Mouse (Mus musculus) embryonic facial prominence, embryonic 11.5 days (tissue): ENCODE data around the gene B4galnt1. TPM values are rescaled to one million over a fixed set of nuclear protein-coding genes. Genes with fewer than 3 reads are reported as not detected.

ENCODE experiments used
- ATAC-seq: fragments of 200-750 bp; cut with Nextera tagmentation; replicated peaks from 2 replicates; pipeline ENCODE4 v1.8.0; 2017; ENCODE audit warnings: low read depth; ENCODE audit not compliant: insufficient number of reproducible peaks, low FRiP score, low TSS enrichment
- DNase-seq: peaks from one replicate; pipeline ENCODE4 v3.0.0-alpha.2; 2015; ENCODE audit warnings: low spot score
- H3K27ac ChIP-seq: fragments of 300-500 bp; sonication (generic); replicated peaks from 2 replicates; pipeline ENCODE4 v1.5.1; 2014; ENCODE audit warnings: mild to moderate bottlenecking, low read depth, low read length, control low read depth
- H3K27me3 ChIP-seq: fragments of 300-500 bp; sonication (generic); 2 replicates; pipeline ENCODE4 v1.6.1; 2014; ENCODE audit warnings: mild to moderate bottlenecking, low read length, moderate library complexity, mixed read lengths; ENCODE audit not compliant: control insufficient read depth, insufficient read depth
- H3K36me3 ChIP-seq: fragments of 300-500 bp; sonication (generic); replicated peaks from 2 replicates; pipeline ENCODE4 v1.6.1; 2014; ENCODE audit warnings: low read depth, mild to moderate bottlenecking, low read length, moderate library complexity, mixed read lengths; ENCODE audit not compliant: control insufficient read depth, insufficient read depth
- H3K4me1 ChIP-seq: fragments of 300-500 bp; sonication (generic); 2 replicates; pipeline ENCODE4 v1.6.1; 2014; ENCODE audit warnings: low read length, mixed read lengths; ENCODE audit not compliant: control insufficient read depth, insufficient read depth
- H3K4me2 ChIP-seq: fragments of 300-500 bp; sonication (generic); 2 replicates; pipeline ENCODE4 v1.6.1; 2014; ENCODE audit warnings: low read depth, mild to moderate bottlenecking, control low read depth, low read length, moderate library complexity
- H3K4me3 ChIP-seq: fragments of 300-500 bp; sonication (generic); 2 replicates; pipeline ENCODE4 v1.5.1; 2014; ENCODE audit warnings: low read depth, low read length, control low read depth
- H3K9ac ChIP-seq: fragments of 300-500 bp; sonication (generic); replicated peaks from 2 replicates; pipeline ENCODE4 v1.6.1; 2014; ENCODE audit warnings: mild to moderate bottlenecking, control low read depth, low read length
- H3K9me3 ChIP-seq: fragments of 300-500 bp; sonication (generic); replicated peaks from 2 replicates; pipeline ENCODE4 v1.6.1; 2016; ENCODE audit warnings: mild to moderate bottlenecking, low read length, inconsistent platforms, mixed read lengths; ENCODE audit not compliant: control insufficient read depth
- WGBS: fragments of 180-500 bp; shearing (Covaris S2); extraction: QIAGEN DNeasy Blood & Tissue Kit; methylation state at CpG from one replicate; pipeline ENCODE4 v1.1.7; 2014; 5-methylcytosine and 5-hydroxymethylcytosine counted together
- polyA plus RNA-seq: library from polyadenylated mRNA; unstranded; fragments of >200 nt; fragmentation: Nextera tagmentation; extraction: Ambion mirVana; gene quantifications from 2 replicates; pipeline ENCODE4 v1.2.1, GENCODE M21; 2014

Gene B4galnt1
- 4.9 and 5.2 TPM in 2 replicates for polyA plus RNA-seq

DNA sequence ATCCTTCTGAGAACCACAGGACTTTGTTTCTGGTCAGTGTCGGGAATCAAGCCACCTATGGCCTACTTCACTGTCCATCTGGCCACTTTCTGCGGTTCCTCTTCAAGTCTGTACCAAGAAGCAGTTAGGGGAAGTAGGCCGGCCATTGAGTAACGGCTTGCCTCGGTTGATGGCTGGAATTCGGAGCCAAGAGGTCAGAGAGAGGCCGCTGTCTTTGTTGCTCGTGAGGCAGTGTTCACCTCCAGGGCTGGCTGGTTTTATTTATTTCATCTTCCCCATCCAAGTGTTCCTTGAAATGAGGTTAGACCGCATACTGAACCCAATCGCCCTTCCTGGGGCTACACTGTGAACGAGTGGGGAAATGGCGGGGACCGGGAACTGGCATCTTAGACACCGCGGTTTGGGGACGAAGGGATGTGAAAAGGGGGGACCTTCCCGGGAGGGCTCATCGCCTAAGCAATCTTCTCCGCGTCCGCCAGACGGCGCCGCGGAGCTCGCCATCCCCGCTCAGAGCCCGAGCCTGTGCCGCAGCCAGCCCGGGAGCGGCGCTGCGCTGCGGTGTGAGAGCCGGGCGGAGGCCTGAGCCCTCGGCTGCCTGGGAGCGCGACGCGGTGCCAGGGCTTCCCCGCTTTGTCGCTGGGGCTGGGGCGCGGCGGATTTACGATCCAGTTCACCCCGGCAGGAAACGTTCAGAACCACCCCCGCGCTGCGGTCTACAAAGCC is at the start of gene B4galnt1:
TSS of gene B4galnt1 (plus strand) at position 595 of the 723 bp plus-strand sequence.
- DNase-seq (peak; percentile 90), ATAC-seq (peak; percentile 87)
- Histone ChIP-seq H3K27me3 (peaks cover 40% of the 10 kb centered on the region), H3K4me2 (peak within 1 kb of the TSS; percentile 100), H3K4me3 (peak within 1 kb of the TSS; percentile 55), H3K27ac (no peak within 1 kb of the TSS), H3K36me3 (no peaks in the 10 kb centered on the region), H3K4me1 (no peaks in the 10 kb centered on the region; the same call in 1 of the 2 replicates), H3K9ac (peak within 1 kb of the TSS; percentile 72), H3K9me3 (no peaks in the 10 kb centered on the region)
- 2% methylated on average over 52 of the region's 52 CpGs for WGBS

DNA sequence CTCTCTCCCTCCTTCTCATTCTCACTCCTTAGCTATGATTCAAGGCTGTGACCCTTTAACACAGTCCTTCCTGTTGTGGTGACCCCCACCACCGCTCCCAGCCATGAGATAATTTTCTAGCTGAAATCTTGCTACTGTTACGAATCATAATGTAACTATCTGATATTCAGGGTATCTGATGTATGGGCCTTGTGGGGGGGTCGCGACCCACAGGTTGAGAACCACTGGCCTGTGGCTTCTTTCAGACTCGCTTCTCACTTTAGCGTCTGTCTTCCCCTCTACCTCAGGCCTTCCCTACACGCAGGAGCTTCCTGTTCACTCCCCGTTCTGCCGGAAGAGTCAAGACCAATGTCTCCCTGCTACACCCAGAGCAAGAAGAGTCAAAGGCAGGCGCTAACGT is 46.6 kb upstream of the B4galnt1 start:
- 90% methylated on average over 11 of the region's 11 CpGs for WGBS
- Histone ChIP-seq H3K36me3 (peaks cover 8% of the 10 kb centered on the region), H3K4me2 (no peak overlapping the region), H3K9ac (no peak overlapping the region), H3K27me3 (no peaks in the 10 kb centered on the region), H3K4me1 (no peaks in the 10 kb centered on the region), H3K9me3 (no peaks in the 10 kb centered on the region), H3K27ac (no peak overlapping the region), H3K4me3 (no peak overlapping the region)
- ATAC-seq (no peak), DNase-seq (no peak)

DNA sequence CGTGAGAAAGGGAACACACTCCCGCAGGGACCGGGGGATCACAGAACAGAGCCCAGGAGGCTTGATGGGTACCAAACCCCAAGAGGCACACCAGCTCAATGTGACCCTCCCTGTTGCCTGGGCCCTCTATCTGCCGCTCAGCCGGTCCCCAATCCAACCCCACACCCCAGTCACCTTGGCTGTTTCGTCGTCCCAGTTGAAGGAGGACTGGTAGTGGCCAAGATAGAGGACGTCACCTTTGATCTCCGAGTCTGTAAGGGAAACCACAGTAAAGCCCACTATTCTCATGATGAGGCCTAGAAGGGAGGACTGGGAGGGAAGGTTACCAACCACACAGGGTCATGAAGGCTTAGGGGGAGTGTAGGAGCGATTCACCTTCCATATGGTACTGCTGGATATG is 45.8 kb upstream of the B4galnt1 start:
- no peak for DNase-seq
- Histone ChIP-seq H3K4me2 (no peak overlapping the region), H3K27me3 (no peaks in the 10 kb centered on the region), H3K9ac (no peak overlapping the region), H3K4me1 (no peaks in the 10 kb centered on the region), H3K36me3 (peaks cover 8% of the 10 kb centered on the region), H3K9me3 (no peaks in the 10 kb centered on the region), H3K4me3 (no peak overlapping the region), H3K27ac (no peak overlapping the region)
- no peak for ATAC-seq
- WGBS = 94% methylated on average over 10 of the region's 10 CpGs

DNA sequence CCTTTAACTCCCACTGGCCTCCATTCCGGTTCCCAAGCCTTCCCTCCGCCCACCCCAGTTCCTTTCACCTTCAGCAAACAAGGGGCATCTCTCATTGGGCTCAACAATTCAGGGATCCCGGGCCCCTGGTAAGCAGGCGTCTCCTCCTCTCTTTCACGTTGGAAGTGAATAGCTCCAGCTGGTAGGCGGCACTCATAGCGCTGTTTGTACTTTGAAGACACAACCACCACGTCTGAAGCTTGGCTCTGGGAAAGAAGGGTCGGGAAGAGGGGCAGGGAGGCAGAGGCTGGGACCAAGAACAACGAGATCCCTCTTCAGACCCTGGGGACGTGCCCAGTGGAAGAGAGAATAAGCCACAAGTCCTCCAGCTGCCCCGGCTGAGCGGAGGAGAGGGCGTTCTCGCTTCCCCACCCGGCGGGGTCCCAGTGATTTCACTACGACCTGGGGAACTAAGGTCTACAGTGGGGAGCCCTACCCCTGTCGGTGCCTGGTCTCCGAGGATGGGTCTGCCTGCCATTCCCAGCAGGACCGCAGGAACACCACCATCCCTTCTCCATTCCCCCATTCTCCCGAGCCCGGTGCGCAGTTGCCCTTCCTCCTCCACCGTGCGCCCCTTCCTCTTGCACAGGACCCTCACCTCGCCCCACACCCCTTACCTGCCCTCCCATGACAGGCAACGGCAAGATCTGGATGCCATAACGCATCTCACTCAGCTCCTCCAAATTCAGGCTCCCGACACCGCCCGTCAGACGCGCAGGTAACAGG is 44.5 kb upstream of the B4galnt1 start:
- DNase-seq (no peak), ATAC-seq (peak; percentile 54)
- Histone ChIP-seq H3K36me3 (peaks cover 8% of the 10 kb centered on the region), H3K27ac (no peak overlapping the region), H3K27me3 (no peaks in the 10 kb centered on the region), H3K9me3 (no peaks in the 10 kb centered on the region), H3K4me1 (no peaks in the 10 kb centered on the region), H3K4me2 (peak overlapping the region; percentile 68), H3K4me3 (peak overlapping the region; percentile 84), H3K9ac (peak overlapping the region; percentile 77)
- 2% methylated on average over 34 of the region's 34 CpGs for WGBS

DNA sequence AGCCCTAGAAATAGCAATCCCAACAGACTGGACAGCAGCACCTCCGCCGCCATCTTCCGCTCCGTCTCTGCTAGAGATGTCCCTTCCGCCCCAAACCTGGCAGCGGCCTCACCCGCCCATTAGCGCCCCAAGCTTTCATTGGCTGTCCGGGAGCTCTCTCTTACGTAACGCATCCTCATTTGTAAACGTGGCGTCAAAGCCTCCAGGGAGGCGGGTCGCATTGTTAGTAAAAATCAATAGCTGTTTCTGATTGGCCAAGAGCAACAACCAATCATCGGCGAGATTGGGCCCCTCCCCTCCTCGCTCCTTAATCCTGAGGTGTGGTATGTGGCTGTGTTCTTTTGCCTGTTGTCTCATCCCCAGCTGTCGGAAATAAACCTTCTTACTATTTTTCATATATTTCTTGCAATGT is 44.0 kb upstream of the B4galnt1 start, which contains the start of gene Os9:
TSS of gene Os9 (minus strand) at position 66 of the 412 bp plus-strand sequence.
- Histone ChIP-seq H3K4me2 (peak within 1 kb of the TSS; percentile 68), H3K4me1 (no peaks in the 10 kb centered on the region), H3K27ac (no peak within 1 kb of the TSS), H3K9ac (peak within 1 kb of the TSS; percentile 77), H3K9me3 (no peaks in the 10 kb centered on the region), H3K27me3 (no peaks in the 10 kb centered on the region), H3K36me3 (peaks cover 5% of the 10 kb centered on the region), H3K4me3 (peak within 1 kb of the TSS; percentile 84)
- ATAC-seq = peak; percentile 94
- peak; percentile 99 for DNase-seq
- WGBS = under 1% methylated on average over 19 of the region's 19 CpGs

DNA sequence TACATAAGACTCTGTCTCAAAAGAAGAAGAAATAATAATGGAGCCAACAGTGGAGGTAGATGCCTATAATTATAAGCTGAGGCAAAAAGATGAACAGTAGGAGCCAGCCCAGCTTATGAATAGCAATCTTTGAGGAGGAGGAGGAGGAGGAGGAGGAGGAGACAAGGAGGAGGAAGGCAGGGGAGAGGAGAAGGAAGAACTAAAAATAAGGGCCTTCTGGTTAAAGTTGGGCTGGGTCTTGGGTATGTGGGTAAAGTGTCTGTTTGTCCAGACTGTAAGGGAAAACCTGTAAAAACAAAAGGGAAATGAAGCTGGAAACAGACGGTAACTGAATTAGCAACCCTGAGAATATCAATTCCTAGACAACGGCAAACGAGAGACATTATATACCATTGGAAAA is 43.0 kb upstream of the B4galnt1 start:
- WGBS = 83% methylated on average over 3 of the region's 3 CpGs
- Histone ChIP-seq H3K27ac (no peak overlapping the region), H3K9me3 (no peaks in the 10 kb centered on the region), H3K4me3 (no peak overlapping the region), H3K4me1 (no peaks in the 10 kb centered on the region), H3K36me3 (peaks cover 5% of the 10 kb centered on the region), H3K9ac (no peak overlapping the region), H3K4me2 (no peak overlapping the region), H3K27me3 (no peaks in the 10 kb centered on the region)
- ATAC-seq (no peak), DNase-seq (no peak)

DNA sequence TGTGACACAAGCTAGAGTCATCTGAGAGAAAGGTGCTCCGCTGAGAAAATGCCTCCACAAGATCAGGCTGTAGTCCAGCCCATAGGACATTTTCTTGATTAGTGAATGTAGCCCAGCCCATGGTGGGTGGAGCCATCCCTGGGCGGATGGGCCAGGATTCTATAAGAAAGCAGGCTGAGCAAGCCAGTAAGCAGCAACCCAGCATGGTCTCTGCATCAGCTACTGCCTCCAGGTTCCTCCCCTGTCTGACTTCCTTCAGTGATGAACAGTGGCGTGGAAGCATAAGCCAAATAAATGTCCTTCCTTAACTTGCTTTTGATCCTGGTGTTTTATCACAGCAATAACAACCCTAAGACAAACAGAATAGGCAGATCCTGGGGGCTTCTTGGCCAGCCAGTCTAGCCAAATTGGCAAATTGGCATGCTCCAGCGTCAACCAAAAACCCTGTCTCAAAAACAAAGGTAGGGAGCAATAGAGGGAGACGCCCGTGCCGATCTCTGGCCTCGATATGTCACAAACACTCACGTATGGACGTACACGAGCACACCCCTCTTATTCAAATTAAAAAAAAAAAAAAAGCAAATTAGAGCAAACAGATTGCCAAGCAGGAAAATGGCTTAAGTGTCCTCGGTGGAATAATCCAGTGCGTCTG is 42.1 kb upstream of the B4galnt1 start:
- Histone ChIP-seq H3K36me3 (no peaks in the 10 kb centered on the region; the same call in none of the 2 replicates), H3K4me3 (peak overlapping the region; percentile 14; the same call in 1 of the 2 replicates), H3K9me3 (no peaks in the 10 kb centered on the region), H3K4me2 (peak overlapping the region; percentile 49), H3K27ac (no peak overlapping the region), H3K27me3 (no peaks in the 10 kb centered on the region), H3K4me1 (no peaks in the 10 kb centered on the region), H3K9ac (0 out of 2 replicates have a peak overlapping the region, but pooled peaks have one; percentile 26)
- DNase-seq (peak; percentile 68), ATAC-seq (0 out of 2 replicates have a peak, but pooled peaks have one; percentile 4)
- 15% methylated on average over 13 of the region's 13 CpGs for WGBS
